15 mouse cellular contexts compared by ENCODE assay signal in the genomic region with DNA sequence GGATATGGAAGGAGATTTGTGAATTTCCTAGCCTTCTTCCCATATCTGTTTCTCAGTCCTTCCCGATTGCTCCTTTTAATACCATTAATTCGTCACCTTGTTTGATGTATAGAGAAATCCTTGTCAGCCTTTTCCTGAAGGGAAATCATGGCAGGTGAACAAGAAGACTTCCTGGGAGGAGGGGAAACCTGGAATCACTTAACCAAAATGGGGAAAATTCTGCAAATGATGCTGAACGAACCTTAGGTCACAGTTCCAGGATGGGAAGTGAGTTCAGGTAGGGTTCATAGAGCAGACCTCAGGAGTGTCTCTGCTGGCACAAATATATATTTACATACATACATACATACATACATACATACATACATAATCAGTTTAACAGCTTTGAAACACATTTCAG.
"Had no signal": no experiment of that assay in that cellular context is flagged by ENCODE, and none has a peak within 500 bp of the region (broad histone marks: within the 10 kb centered on the region; RNA-seq: fewer than 3 reads in every experiment).

No protein-coding gene starts in this region.

- H3K4me1 ChIP-seq: limb, embryonic 15.5 days; liver, embryonic 12.5 days; stomach, embryonic 15.5 days had no signal

- H3K4me3 ChIP-seq: limb, embryonic 15.5 days; liver, embryonic 12.5 days; neural tube, embryonic 13.5 days; stomach, embryonic 15.5 days had no signal

- H3K27me3 ChIP-seq: limb, embryonic 15.5 days; liver, embryonic 12.5 days; neural tube, embryonic 13.5 days; stomach, embryonic 15.5 days had no signal

- ATAC-seq: liver, embryonic 12.5 days; midbrain, embryonic 16.5 days had no signal

- H3K9ac ChIP-seq: limb, embryonic 15.5 days; liver, embryonic 12.5 days; lung, embryonic 14.5 days; neural tube, embryonic 13.5 days; stomach, embryonic 15.5 days had no signal

- DNase-seq: left cerebral cortex, postnatal 4 days; lung, embryonic 14.5 days; lung, postnatal 10 days; lung, postnatal 4 days; retina, postnatal 1 day; right cerebral cortex, postnatal 4 days; thymus, adult 2 months; thymus, postnatal 25 days had no signal

- H3K27ac ChIP-seq: kidney, postnatal 0 days; limb, embryonic 15.5 days; liver, embryonic 12.5 days; neural tube, embryonic 13.5 days; stomach, embryonic 15.5 days had no signal

- H3K36me3 ChIP-seq: limb, embryonic 15.5 days; liver, embryonic 12.5 days; neural tube, embryonic 13.5 days; stomach, embryonic 15.5 days had no signal

- H3K4me2 ChIP-seq: limb, embryonic 15.5 days; liver, embryonic 12.5 days; lung, embryonic 14.5 days; midbrain, embryonic 11.5 days; neural tube, embryonic 13.5 days; stomach, embryonic 15.5 days had no signal

- H3K9me3 ChIP-seq: limb, embryonic 15.5 days; liver, embryonic 12.5 days; neural tube, embryonic 13.5 days; stomach, embryonic 15.5 days had no signal
